Mouse (Mus musculus): ENCODE measurements around the gene Olah. TPM values are rescaled to one million over a fixed set of nuclear protein-coding genes. Genes with fewer than 3 reads are reported as not detected.

Olah gene
- polyA plus RNA-seq, 1 experiment from 2014 or later: not detected

DNA sequence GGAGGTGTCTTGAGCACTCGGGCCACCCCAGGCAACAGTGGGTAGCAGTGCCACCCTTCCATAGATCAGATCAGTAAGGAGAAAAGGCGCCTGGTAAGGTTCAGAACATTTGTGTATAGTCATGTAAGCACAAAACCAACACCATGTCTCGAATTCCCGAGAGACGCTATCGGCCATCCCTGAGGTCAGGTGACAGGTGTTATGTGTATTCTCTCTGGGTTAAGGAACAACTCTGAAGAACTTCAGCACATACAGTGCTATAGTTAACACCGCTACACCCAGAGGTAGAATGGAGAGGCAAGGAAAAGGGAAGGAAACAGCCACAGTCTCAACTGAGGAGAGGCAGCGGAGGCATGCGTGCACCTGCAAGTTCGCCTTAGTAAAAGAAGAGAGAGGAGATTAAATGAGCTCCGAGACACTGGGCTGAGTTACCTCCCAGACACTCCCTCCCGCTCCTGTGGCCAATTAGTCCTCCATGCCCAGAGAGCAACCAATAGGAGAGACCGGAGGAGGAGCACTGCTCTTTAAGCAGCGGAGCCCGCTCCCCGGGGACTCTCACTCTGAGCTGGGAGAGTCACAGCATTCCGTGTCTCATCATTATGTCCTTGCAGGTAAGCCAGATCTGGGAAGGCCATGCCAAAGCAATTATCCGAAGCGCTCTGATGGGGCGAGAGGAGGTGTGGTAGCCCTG lies 61.3 kb downstream of the Olah start, which contains the start of gene Acbd7:
Gene Acbd7 (plus strand): TSS at position 558 of the 691 bp plus-strand sequence.
- peak within 1 kb of the TSS; percentile 50 for H3K4me2 ChIP-seq
- peak within 1 kb of the TSS; percentile 25 for H3K9ac ChIP-seq
- peaks cover 18% of the 10 kb centered on the region for H3K27me3 ChIP-seq
- peaks cover 21% of the 10 kb centered on the region for H3K4me1 ChIP-seq
- H3K27ac ChIP-seq: no peak within 1 kb of the TSS
- H3K9me3 ChIP-seq: no peaks in the 10 kb centered on the region
- WGBS: 6% methylated on average over 20 of the region's 20 CpGs
- H3K4me3 ChIP-seq (replicated peaks): peak within 1 kb of the TSS; percentile 25
- no peaks in the 10 kb centered on the region for H3K36me3 ChIP-seq (replicated peaks)
- peak; percentile 22; the same call in 1 of the 2 replicates for ATAC-seq (ENCODE audit: low FRiP score)

DNA sequence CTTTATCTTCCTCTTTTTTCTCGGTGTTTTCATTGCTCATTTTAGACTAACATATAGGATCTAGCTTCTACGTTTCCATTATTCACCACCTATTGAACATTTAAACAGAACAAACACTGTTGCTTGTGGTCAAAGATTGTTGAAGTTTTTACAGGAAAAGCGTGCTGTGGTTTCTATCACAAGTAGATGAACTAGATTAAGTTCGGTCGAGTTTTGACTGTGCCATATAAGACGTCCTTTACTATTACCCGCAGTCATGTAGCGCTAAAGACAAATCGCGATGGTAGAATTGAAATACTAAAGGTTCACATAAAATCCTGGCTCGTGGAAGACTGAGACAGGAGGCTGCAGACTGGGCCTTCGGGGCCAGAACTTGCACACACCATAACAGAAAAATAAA lies 63.2 kb downstream of the Olah start:
- H3K36me3 ChIP-seq (replicated peaks): peaks cover 8% of the 10 kb centered on the region
- ATAC-seq (ENCODE audit: low FRiP score): no peak
- no peak overlapping the region for H3K4me3 ChIP-seq (replicated peaks)
- H3K9ac ChIP-seq: no peak overlapping the region
- no peak overlapping the region for H3K27ac ChIP-seq
- H3K4me1 ChIP-seq: peaks cover 23% of the 10 kb centered on the region
- no peaks in the 10 kb centered on the region for H3K9me3 ChIP-seq
- 93% methylated on average over 12 of the region's 12 CpGs for WGBS
- H3K4me2 ChIP-seq: no peak overlapping the region
- peaks cover 18% of the 10 kb centered on the region for H3K27me3 ChIP-seq

DNA sequence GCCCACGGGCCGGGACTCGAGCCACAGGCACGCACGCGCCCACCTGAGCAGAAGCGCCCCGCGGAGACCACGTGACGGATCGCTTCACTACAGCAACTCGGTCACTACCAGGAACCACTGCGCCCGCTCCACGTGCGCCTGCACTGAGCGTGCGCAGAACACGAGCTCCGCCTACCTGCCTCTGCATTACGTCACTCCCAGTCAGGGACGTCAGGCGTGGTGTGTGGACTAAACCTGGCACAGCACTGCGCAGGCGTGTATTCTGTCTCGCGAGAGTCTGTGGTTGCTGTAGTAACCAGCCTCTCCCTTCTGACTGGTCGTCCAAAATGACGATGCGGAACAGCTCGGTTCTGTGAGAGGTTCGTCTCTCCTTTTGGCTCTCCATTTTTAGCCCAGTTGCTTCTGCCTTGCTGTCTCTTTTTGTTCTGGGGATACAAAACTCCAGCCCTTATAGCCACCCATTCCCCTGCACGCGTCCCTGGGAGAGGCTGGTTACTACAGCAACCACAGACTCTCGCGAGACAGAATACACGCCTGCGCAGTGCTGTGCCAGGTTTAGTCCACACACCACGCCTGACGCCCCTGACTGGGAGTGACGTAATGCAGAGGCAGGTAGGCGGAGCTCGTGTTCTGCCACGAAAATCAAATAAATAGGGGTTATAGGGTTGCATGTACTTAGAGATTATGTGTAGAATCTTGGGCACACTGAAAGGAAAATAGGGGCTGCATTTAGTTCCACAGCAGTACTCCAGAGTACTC lies 64.3 kb downstream of the Olah start, which contains the start of gene Rpp38:
Gene Rpp38 (minus strand): TSS at position 160 of the 759 bp plus-strand sequence.
- peak; percentile 99 for ATAC-seq (ENCODE audit: low FRiP score)
- H3K27ac ChIP-seq: peak within 1 kb of the TSS; percentile 42; the same call in 1 of the 2 replicates
- WGBS: under 1% methylated on average over 45 of the region's 45 CpGs

DNA sequence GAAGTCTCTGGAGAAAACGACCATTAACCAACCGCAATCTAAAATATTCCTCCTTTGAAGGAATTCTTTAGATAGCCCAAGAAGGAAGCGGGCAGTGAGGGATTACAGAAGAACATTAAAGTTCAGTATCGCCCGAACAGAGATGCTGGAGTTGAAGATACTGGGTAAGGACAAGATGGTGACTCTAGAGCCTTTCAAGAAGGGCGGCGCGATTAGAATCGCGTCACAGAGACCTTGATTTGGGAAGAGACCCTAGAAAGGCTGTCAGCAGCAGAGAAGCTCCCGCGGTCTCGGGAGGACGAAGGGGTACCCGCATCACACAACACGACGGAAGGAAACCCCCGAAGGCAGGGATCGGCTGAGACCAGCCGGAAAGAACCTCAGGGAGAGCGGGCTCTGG lies 65.0 kb downstream of the Olah start:
- H3K27me3 ChIP-seq: peaks cover 14% of the 10 kb centered on the region; the same call in 1 of the 2 replicates
- H3K9me3 ChIP-seq: no peaks in the 10 kb centered on the region
- peaks cover 19% of the 10 kb centered on the region for H3K36me3 ChIP-seq (replicated peaks)
- ATAC-seq (ENCODE audit: low FRiP score): no peak
- peak overlapping the region; percentile 61 for H3K9ac ChIP-seq
- peak overlapping the region; percentile 21; the same call in 1 of the 2 replicates for H3K27ac ChIP-seq
- 2% methylated on average over 21 of the region's 21 CpGs for WGBS
- H3K4me1 ChIP-seq: peaks cover 23% of the 10 kb centered on the region
- H3K4me3 ChIP-seq (replicated peaks): peak overlapping the region; percentile 67
- H3K4me2 ChIP-seq: peak overlapping the region; percentile 70

More for the DNA sequence above, 64.3 kb downstream of the Olah start, which contains the start of gene Rpp38:
- Histone ChIP-seq H3K4me2 (peak within 1 kb of the TSS; percentile 70), H3K4me3 (replicated peaks) (peak within 1 kb of the TSS; percentile 67), H3K4me1 (peaks cover 23% of the 10 kb centered on the region), H3K27me3 (peaks cover 16% of the 10 kb centered on the region; the same call in 1 of the 2 replicates), H3K9me3 (no peaks in the 10 kb centered on the region), H3K36me3 (replicated peaks) (peaks cover 16% of the 10 kb centered on the region), H3K9ac (peak within 1 kb of the TSS; percentile 61)

DNA sequence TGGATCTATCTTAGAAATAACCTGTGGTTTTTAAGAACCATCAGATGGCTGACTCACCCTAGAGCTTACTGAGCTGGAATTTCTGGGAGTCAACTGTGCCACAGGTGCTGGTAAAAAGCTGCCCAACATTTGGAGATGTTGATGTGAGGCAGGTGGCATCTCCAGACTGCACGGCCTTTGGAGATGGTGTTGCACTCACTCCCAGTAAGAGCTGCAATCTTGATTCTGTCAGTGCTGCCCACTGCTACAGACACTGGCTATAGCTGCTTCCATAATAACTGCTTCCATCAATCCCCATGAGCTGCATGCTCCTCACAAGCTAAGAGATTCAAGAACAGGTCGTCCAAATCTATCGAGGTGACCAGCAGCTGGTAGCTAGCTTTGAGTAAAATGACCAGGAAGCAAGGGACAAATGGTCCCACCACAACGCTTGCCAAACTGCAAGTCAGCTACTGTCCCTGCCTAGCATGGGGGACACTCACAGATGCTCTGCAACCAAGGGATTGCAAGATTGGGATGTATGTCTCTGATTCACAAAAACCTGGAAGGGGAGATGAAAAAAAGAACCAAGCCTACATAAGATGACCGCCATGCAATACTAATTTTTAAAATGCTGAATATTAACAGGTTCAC lies 65.8 kb downstream of the Olah start:
- 86% methylated on average over 5 of the region's 5 CpGs for WGBS
- no peaks in the 10 kb centered on the region for H3K9me3 ChIP-seq
- H3K9ac ChIP-seq: 0 out of 2 replicates have a peak overlapping the region, but pooled peaks have one; percentile 13
- peak overlapping the region; percentile 67 for H3K4me3 ChIP-seq (replicated peaks)
- peak overlapping the region; percentile 70 for H3K4me2 ChIP-seq
- ATAC-seq (ENCODE audit: low FRiP score): no peak
- peaks cover 7% of the 10 kb centered on the region; the same call in 1 of the 2 replicates for H3K27me3 ChIP-seq
- H3K27ac ChIP-seq: no peak overlapping the region
- peaks cover 21% of the 10 kb centered on the region for H3K4me1 ChIP-seq
- peaks cover 21% of the 10 kb centered on the region for H3K36me3 ChIP-seq (replicated peaks)

DNA sequence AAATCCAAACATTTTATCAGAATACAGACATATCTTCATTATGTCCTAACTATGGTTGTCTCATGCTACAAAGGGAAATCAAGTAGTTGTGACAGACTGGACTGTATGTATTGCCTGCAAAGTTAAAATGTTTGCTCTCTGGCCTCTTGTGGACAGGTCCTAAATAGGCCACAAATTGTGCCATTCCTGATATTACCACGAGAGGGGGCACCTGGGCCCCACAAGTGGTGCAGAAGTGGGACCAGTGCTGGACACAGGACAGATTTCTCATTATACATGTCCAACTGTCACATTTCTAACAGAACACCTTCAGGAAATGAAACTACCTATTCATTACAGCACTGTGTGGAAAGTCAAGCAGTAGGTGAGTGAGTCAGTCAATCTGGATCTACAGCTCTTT lies 69.7 kb downstream of the Olah start:
- no peaks in the 10 kb centered on the region for H3K9me3 ChIP-seq
- H3K4me1 ChIP-seq: peaks cover 12% of the 10 kb centered on the region
- no peaks in the 10 kb centered on the region for H3K27me3 ChIP-seq
- H3K27ac ChIP-seq: no peak overlapping the region
- WGBS: 37% methylated on average over 1 of the region's 1 CpGs
- no peak overlapping the region for H3K4me2 ChIP-seq
- H3K36me3 ChIP-seq (replicated peaks): peaks cover 55% of the 10 kb centered on the region
- H3K4me3 ChIP-seq (replicated peaks): no peak overlapping the region
- ATAC-seq (ENCODE audit: low FRiP score): no peak
- no peak overlapping the region for H3K9ac ChIP-seq

DNA sequence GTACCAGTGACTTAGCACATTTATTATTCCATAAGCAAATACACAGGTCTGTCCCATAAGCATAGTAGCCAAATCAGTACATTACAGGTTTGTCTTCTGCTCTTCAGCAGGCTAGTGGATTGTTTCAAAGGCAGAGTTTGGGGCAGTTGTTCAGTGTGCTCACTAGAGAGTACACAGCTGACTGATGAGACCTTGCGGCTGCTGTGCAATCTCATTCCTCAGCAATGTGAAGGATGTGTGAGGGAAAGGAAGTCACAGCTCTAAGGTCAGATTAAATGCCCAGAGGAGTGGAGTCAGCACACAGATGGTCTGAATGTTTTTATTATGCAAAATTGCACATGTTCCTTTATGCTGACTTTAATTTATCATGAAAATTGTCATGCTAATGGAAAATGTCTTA lies 70.5 kb downstream of the Olah start:
- 100% methylated on average over 1 of the region's 1 CpGs for WGBS
- no peaks in the 10 kb centered on the region for H3K9me3 ChIP-seq
- peaks cover 59% of the 10 kb centered on the region for H3K36me3 ChIP-seq (replicated peaks)

DNA sequence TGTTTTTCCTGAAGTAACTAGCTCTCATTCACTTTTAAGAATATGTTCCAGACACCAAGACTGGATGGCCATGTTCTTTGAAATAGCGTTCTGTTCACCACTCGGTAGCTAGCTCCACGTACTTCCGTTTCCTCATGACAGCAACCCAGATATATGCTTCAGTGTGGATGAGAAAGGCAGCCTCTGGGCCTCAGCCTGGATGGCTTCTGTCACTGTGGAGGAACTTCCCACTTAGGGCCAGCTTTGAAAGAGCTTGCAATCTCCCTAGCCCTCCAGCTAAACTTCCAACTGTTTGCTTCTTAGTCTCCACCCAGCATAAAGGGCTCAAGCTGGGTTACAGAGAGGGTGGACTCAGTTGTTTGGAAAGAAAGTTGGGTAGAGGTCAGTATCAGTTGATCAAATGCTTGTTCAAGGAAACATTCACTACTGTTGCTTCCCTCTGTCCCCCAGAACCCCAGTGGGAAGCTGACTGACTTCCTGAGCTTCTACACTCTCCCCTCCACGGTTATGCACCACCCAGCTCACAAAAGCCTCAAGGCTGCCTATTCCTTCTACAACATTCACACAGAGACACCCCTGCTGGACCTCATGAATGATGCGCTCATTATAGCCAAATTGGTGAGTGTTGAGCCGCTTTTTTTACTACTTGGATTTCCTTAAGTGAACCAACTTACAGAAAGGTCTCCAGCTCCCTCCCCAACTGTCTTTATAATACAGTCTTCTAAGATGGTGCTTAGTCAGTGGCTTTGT lies 72.5 kb downstream of the Olah start:
- 93% methylated on average over 7 of the region's 7 CpGs for WGBS
- Histone ChIP-seq H3K9ac (no peak overlapping the region), H3K4me2 (no peak overlapping the region), H3K4me3 (replicated peaks) (no peak overlapping the region), H3K27me3 (no peaks in the 10 kb centered on the region), H3K4me1 (no peaks in the 10 kb centered on the region), H3K36me3 (replicated peaks) (peaks cover 68% of the 10 kb centered on the region), H3K9me3 (no peaks in the 10 kb centered on the region), H3K27ac (no peak overlapping the region)
- no peak for ATAC-seq (ENCODE audit: low FRiP score)

More for the DNA sequence above, 70.5 kb downstream of the Olah start:
- Histone ChIP-seq H3K27ac (no peak overlapping the region), H3K4me2 (no peak overlapping the region), H3K4me1 (peaks cover 9% of the 10 kb centered on the region), H3K4me3 (replicated peaks) (no peak overlapping the region), H3K9ac (no peak overlapping the region), H3K27me3 (no peaks in the 10 kb centered on the region)
- no peak for ATAC-seq (ENCODE audit: low FRiP score)

DNA sequence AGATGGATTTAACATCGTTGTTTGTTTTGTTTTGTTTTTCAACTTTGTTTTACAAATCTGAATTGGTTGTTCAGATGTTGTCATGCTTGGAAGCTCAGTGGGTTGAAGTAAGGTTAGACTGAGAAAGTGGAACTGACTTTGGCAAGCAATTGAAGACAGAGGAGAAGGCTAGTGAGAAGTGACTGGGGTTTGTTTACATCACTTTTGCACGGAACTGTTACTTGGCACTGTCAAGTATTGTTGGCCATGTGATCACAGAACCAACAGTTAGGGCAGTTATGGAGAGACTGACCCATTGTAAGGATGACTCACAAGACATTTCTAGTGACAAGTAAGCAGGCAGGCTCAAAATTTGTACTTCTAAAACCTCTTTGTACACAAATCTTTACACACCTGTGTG lies 73.9 kb downstream of the Olah start:
- no peak overlapping the region for H3K9ac ChIP-seq
- ATAC-seq (ENCODE audit: low FRiP score): no peak
- H3K9me3 ChIP-seq: no peaks in the 10 kb centered on the region
- H3K27me3 ChIP-seq: no peaks in the 10 kb centered on the region
- no peak overlapping the region for H3K4me3 ChIP-seq (replicated peaks)
- WGBS: 93% methylated on average over 2 of the region's 2 CpGs
- no peak overlapping the region for H3K4me2 ChIP-seq
- H3K4me1 ChIP-seq: no peaks in the 10 kb centered on the region
- H3K36me3 ChIP-seq (replicated peaks): peaks cover 64% of the 10 kb centered on the region
- H3K27ac ChIP-seq: no peak overlapping the region

DNA sequence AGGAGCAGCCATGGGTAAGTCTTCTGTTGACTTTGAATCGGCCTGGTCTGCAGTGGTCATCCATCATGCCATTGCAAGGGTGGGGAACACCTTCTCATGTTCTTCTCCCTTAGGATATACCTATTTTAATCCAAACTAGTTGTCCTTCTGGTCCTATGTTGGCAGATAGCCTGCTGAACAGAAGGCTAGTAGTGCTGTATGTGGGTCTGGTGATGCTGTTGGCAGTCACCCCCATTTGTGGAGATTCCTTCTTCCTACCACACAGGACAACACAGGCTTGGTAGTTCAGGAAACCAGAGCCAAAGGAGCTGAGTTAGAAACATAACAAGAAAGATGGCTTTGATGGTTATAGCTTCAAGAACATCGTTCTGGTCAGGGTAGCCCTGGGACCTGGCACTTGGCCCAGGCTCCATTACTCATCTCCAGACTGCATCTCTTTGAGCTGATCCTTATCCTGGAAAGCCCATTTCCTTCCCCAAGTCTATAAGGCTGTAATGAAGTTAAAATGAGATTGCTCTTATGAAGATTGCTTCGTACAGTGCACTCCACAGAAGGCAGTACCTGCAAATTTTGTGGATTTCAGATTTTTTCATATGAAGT lies 91.5 kb downstream of the Olah start:
- no peak overlapping the region for H3K4me2 ChIP-seq
- 92% methylated on average over 3 of the region's 3 CpGs for WGBS
- no peak for ATAC-seq (ENCODE audit: low FRiP score)
- no peak overlapping the region for H3K27ac ChIP-seq
- no peaks in the 10 kb centered on the region for H3K4me1 ChIP-seq
- no peak overlapping the region for H3K9ac ChIP-seq
- no peaks in the 10 kb centered on the region for H3K27me3 ChIP-seq
- peaks cover 19% of the 10 kb centered on the region for H3K36me3 ChIP-seq (replicated peaks)
- no peaks in the 10 kb centered on the region for H3K9me3 ChIP-seq
- H3K4me3 ChIP-seq (replicated peaks): no peak overlapping the region

DNA sequence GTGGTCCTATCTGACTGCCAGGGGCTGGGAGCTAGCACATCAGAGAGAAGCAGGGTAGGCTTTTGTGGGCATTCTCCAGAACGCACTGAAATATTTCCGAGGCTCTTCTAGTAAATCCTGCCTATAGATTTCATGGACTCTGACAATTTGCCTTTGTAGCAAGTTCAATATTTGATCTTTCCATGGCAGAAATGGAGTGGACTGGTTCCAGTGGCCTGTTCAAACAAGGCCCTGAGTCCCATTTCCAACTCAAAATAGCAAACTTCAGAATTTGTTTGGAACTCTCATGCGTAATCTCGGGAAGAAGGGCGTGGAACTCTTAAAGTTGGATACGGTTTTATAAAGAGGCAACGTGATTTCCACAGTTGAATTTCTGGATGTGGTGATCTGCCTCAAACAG lies 101.2 kb downstream of the Olah start:
- Histone ChIP-seq H3K4me3 (replicated peaks) (no peak overlapping the region), H3K9ac (no peak overlapping the region), H3K4me2 (no peak overlapping the region), H3K27ac (no peak overlapping the region), H3K4me1 (no peaks in the 10 kb centered on the region), H3K27me3 (no peaks in the 10 kb centered on the region), H3K9me3 (no peaks in the 10 kb centered on the region), H3K36me3 (replicated peaks) (no peaks in the 10 kb centered on the region)
- no peak for ATAC-seq (ENCODE audit: low FRiP score)
- 93% methylated on average over 7 of the region's 7 CpGs for WGBS

All from forebrain, embryonic 12.5 days (tissue).